Mouse (Mus musculus) CD8-positive naive resting alpha-beta T cell, adult 2 months (primary cell): ENCODE data around the gene Tmem247.
A peak's percentile ranks its signal among the peaks of the same experiment; 100 is the strongest.

ENCODE experiments used
- DNase-seq, 2 experiments: peaks; one replicate each; pipeline ENCODE4 v3.0.0; 2022; ENCODE audit warnings: low read depth in 2 of 2, low spot score in 2 of 2

The Tmem247 gene

DNA sequence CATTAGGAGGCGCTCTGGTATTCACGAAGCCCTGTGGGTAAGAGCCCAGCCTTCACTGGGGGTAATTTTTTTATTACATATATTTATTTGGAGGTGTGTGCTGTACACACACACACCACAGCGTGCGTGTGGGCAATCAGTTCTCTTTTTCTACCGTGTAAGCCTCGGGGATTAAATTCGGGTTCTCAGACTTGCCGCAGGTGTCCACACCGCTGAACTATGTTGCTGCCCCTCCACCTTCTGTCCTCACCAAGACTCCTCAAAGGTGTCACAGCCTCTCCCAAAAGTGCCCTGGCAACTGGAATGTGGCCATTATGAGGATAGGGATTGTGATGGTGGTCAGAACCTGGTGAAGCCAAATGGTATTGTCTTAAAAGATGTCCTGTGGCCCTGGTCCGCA, at the start of gene Tmem247:
TSS of gene Tmem247 (plus strand) at position 301 of the 400 bp plus-strand sequence.
- DNase-seq, result no peak

DNA sequence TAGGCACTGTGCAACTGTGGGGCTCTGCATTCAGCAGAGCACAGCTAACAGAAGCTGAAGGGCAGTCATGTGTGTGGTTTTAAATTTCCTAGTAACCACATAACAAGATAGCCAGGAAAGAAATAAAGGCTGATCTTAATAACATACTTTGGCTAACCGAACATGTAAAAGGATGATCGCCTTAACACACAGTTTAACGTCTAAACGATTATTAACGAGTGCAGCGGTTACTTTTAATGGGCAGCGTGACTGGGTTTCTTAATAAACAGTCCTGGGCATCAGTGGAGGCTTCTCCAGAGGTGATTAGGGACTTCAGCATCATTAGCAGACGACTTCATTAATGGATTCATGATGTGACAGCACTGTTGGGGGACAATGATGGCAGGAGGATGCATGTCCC, 46.6 kb upstream of the Tmem247 start:
- DNase-seq, result no peak

DNA sequence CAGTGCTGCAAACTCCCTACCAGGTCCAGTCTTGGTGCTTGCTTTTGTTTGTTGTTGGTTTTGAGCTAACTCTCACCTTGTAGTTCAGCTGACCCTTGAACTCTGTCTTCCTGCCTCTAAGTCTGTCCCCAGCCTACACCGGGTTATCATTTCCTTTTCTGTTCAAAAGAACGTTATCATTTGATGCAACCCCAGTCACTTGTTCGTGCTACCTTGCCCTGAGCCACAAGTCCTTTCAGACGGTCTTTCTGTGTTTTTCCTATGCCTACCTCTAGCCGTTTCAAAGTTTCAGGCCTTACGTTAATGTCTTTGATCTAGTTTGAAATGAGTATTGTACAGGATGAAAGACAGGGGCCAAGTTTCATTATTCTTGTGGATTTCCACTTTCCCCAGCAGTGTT, 44.5 kb upstream of the Tmem247 start:
- DNase-seq, result no peak

DNA sequence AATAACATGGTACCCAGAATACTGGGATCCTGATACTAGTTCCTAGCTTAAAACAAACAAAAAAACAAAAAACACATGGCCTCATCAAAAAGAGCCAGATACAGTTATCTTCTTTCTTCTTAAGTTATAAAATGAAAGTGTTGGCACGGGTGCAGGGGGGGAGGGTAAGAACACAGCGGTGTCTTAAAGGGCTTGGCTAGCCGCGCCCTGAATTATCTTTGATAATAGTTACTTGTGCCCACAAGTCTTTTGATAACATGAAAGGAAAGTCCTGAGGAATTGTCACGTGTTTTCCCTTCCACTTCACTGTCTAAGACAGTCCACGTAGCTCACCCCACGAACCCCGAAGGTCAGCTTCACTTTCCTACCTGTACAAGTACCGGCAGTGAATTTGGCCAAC, 40.2 kb upstream of the Tmem247 start:
- no peak for DNase-seq

DNA sequence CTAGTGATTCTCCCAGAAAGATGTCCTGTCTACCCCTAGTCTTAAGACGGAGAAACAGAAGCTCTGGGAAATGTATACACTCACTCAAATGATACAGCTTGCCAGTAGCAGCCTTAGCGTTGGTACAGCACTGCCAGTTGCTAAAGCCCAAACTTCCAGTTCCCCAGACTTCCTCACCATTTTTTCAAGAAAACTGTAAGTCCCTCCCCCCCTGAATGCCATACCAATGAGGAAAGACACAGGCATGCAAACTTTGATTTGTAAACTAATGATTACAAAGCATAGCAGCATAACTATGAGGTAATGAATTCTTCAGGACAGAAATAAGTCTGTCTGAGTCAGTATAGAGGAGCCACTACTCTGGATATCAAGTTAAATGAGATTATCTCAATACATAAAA, 39.4 kb upstream of the Tmem247 start:
- DNase-seq, result no peak

DNA sequence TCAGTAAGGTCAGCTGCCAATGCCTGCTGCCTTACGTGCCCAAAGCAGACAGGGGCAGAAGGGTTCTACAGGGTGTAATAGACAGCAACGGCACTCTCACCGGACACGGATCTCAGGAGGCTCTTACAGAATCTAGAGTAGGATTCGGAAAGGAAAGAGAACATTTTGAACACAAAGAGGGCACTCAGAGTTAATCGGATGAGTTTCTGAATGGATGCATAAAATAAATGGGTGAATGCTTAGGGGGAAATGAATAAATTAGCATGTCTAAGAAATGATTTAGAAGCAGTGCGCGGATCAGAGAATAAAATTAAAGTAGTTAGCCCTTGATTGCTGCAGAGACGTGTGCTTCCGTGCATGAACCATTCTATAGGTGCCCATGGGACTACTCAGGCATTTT, 37.1 kb upstream of the Tmem247 start:
- no peak for DNase-seq

DNA sequence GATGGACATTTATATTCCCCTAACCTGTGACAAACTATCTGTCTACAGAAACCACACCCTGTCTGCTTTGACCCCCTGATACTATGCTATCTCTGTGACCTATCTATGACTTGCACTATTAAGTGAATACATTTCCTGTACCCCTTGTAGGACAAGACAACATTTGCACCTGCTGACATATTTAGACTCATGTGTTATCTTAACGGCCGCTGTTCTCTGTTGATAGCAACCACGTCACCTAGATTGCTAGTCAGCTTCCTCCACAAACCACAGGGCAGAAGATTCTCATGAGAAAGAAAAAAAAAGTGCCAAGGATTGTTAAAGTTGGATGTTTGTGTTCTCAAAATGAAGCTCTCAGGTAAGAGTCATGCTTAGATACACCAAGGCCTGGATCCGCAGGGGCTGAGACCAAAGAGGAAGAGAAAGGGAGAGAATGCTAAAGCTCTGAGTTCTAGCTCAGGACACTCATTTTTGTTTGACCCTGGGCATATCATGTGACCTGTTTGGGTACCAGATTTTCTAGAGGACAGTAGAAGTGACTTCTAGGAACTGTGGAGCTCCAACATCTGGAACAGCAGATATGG, 36.6 kb upstream of the Tmem247 start:
- no peak for DNase-seq

DNA sequence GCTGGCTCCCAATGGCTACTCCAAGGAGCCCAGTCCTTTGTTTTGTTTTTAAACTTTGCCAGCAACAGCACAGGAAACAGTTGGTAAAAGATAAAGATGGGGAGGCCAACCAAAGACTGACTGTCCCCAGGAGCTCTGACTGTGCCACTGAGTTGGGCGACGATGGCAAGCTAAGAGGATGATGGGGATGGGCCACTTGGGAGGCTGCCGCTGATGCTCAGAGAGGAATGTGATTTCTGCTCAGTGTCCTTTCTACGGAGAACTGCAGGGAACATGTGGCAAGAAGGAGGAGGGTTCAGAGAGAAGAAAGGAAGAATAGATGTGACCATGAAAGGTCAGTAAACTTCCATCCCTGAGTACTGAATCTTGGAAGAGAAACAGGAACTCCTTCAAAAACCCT, 22.0 kb upstream of the Tmem247 start:
- no peak for DNase-seq

DNA sequence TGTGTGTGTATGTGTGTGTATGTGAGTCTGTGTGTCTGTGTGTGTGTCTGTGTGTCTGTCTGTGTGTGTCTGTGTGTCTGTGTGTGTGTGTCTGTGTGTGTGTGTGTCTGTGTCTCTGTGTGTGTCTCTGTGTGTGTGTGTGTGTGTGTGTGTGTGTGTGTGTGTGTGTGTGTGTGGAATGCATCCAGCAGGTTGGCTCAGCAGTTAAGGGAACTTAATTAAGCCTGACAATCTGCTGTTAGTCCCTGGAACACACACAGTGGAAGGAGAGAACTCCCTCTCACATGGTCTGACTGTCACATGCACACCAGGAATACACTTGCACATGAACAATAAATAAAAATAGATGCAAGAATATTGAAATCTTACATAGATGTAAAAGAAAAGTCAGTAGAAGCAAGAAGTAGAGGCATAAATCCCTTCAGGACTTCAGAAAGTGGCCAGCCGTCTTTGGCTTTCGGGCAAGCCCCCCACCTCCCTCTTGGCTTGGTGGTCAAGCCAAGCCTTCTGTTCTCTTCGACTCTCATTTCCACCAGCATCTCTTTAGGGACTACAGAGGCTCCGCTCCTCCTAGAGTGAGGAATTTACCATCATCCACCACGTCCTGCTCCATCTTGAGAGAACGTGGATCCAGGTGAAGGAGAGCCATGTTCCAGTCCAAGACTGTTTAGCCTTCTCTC, 19.5 kb upstream of the Tmem247 start:
- no peak for DNase-seq

DNA sequence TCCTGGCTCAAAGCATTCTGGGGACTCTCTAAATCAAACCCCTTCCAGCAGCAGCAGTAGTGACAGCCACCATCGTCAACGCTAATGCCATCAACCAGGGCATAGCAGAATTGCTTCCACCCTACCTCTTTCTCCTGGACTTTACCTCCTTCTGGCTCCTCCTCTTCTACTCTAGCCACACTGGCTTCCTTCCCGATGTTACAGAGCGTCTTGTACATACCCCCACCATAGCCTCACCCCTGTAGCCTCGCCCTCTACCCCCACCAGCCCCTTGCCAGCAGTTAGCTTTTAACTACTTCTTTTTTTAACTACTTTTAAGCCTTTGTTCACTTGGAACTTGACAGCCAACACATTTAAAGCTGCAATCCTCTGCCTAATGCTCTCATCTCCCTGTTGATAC, 17.3 kb upstream of the Tmem247 start:
- DNase-seq, result no peak

DNA sequence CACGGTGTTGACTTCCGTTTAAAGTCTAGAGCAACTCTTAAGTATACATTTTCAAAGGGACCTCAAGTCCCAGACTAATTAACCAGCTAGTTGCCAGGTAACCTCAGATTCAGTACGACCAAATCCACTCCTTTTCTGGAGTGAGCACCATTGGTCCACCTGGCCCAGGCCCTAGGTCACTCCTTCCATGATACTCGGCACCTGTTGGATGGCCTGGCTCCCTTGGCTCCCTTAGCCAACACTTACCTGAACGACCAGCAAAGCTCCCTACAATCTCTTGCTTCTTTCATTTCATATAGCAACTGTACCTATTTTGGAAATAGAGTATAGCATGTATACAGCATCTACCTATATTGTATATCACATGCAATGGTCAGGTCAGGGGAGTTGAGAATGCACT, 16.6 kb upstream of the Tmem247 start:
- no peak for DNase-seq

DNA sequence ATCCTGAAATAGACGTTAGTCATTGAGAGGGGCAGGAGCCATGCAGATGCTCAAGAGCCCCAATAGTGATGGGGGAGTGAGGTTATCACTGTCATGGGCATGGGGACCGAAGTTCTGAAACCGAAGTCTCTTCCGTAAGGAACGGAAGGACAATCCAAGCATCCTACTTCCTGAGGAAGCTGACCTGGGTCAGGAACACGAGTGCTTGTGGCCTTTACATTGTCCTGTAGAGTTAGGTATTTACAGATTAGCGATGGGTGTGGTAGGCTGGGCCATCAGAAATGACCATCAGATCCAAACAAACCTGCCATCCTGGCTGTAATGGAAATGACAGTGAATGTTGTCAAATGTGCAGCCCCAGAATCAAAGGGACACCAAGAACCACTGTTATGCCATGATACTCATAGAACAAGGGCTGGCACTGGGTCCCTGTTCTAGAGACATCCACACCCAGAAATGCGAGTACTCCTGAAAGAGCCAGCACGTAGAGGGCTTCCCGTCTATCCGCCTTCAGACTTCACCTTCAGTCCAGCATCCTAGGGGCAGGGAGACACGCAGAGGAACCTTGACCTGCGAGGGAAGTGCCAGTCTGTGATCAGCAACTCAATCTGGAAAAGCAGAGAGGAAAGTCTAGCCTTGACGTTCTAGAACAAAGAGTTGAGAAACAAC, 14.6 kb upstream of the Tmem247 start:
- DNase-seq, result no peak

DNA sequence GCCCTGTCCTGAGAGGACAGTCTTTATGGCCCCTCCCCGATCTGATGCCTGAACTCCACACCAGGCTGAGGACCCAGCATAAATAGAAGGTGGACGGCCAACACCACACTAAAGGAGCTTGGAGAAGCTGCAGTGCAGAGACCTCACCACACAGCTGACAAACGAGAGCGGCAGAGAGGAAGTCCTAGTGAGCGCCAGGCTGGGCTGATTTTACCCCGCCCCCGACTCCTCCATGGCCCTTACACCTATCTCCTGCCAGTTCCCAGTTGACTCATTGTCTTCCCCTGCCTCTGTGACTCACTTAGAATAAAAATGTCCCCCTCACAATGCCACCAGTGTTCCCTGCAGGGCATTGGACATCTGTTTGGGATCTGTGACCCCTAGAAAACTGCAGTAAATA, 13.6 kb upstream of the Tmem247 start:
- DNase-seq, result peak in 1 of 2 experiments; percentile 12

DNA sequence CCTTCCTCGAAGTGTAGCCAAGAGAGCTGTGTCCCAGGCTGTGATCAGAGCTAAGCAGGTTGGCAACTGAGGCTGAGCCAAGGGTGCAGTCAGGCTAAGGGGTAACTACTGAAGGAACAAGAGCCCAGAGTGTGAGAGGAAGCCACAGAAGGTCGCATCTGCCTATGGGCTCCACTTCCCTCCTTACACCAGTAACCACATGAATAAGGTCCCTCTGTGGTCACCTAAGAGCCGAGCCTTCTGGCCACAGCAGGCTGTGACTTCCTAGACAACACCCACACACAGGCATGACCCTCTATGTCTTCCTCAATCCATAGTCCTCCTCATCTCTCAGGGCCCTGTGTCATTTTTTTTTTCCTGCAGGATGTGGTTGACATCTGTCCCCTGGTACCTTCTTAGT, 12.9 kb upstream of the Tmem247 start:
- DNase-seq, result no peak

DNA sequence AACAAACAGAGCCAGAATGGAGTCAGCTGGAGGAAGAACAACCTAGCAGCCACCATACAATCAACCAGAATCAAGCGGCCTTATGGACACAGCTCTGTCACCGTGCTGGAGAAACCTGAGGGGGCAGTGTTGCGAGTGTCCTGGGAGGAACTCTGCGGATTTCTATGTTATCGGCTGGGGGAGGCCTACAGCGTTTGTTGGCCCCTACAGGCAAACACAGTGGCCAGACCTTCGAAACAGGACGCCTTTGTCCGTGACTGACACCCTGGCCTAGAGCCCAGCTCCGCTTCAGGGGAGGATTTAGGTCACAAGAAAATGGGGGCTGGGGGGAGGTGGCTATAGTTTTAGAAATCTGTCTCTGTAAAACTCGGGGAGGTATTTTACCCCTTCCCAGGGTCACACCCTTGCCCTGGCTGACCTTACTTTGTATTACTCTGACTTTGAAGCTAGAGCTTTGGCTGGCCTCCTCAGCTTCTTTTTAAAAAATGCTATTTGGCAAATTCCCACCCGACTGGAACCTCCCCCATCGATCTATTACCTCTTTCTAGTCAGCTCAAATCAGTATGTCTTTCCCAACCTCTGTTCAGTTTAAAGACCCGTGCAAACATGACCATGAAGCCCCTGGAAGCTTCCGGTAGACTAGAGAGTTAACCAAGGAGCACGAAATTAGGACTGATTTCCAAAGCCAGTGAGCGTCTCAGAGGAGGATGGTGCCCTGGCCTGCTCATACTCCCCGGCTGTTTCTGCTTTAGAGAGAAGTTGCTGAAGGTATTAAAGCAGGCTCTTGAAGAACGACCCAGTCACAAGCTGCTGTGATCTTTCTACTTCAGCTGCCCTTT, 11.6 kb upstream of the Tmem247 start:
- no peak for DNase-seq

DNA sequence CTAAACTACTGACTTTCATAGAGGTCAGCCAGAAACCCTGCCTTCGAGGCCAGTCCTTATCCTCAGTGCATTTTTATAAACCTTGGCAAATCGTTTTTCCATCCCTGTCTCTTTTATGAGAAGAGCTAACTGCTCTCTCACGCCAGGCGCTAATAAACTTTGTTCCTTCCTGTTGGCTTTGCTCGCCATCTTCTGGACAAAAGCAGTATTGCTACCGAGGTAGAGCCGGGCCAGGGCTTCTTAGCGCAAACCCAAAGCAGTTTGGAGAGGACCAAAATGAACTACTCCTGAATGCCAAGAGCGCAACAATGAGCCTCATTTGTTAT, 11.0 kb upstream of the Tmem247 start:
- DNase-seq, result peak; percentile 60 to 71

DNA sequence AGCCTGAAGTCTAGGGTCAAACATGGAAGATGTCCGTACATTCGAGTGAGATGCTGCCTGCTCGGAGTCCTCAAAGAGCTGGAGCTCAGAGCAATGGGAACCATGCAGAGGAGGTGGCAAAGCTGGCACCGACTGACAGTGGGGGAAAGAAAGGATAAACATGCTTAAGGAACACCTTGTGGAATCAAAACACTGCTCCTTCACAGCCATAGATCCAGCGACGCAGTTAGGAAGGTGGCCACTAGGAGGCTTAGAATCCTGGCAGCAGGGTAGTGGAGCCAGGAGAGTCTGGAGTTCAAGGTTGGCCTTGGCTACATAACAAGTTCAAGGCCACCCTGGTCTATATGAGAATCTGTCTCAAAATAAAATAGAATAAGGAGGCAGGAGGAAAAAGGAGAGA, 10.5 kb upstream of the Tmem247 start:
- DNase-seq, result no peak

DNA sequence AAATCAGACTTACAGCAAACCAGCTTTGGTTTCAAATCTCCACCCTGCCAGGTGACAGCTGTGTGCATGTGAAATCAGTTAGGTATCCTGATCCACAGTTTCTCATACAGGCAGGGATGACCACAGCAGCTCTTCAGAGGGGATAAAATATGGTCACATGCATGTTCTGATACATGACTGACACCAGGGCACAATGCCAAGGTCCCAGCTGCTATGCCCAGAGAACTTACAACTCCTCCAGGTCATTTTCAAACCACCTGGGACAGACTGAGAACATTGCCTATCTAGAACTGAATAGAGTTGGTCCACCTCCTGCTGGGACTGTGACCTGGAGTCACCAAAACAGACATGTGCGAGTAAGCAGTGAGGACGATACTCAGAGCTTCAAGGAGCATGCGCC, 10.1 kb upstream of the Tmem247 start:
- DNase-seq, result no peak

DNA sequence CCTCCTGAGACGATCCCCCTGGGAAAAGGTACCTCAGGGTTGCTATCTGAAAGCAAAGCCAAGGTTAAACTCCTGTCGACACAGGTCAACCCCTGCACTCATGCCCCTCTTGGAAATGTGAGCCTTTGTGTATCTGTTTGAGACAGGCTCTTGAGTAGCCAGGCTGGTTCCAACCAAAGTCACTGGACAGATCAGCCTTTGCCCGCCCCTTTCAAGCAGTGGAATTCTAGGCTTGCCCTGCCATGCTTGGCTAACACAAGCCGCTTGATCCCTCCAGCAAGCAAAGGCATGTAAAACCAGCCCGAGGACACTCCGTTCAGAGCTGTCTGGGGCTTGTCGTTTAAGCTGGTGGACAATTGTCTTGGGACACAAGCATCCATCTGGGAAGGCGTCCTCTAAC, 8.8 kb upstream of the Tmem247 start:
- DNase-seq, result no peak

DNA sequence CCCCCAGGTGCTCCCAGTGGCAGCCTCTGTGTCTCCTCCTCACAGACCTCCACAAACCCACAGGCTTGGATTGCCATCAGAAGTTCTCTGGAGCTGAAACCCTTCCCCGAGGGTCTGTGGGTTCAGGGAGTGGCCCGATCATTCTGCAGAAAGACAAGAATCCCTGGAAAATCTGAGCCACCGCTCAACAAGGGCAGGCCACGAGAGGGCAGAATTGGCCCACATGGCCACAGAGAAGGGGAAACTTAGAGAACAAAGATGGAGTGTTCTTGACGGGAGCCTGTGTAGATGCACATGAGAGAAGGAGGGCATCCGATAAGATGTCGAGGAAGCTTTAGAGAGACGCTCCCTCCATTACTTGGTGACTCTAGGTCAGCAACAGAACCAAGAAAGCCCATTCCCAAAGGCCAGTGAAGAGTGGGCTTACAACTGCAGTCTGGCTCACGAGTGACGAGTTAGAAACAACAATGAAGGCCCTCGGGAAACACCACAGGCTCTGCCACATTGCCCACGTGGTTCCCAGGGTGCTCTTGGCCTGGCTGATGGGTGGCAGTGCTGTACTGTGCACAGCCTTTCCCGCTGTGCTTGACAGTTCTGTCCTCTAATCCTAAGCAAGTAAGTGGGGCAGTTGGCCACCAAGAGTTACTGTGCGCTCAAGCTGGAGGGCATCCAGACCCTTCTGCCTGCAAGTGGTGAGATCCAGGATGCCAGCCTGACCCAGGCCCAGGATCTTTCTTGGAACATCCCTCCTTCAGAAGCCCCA, 7.2 kb upstream of the Tmem247 start:
- DNase-seq, result no peak

DNA sequence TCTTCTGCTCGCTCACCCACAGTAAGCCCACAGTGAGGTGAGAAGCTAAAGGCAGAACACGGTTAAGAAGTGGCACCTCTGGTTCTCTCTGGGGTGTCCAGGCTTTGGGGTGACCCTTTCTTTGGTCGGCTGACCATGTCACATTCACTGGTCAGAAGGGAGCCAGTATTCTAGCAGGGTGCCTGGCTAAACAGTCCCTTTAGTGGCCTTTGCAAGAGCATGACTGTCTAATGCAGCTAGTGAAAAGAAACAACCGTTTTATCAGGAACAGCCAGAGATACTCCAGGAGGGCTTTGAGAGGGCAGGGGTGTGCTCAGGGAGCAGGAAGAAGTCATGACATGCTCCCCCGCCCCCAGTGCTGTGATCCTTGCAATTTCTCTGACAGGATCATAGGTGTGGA, 5.9 kb upstream of the Tmem247 start:
- DNase-seq, result no peak
